Mouse (Mus musculus) large intestine, adult 2 months (tissue): Measurements from ENCODE around the gene Mpv17l2. TPM values are rescaled to one million over a fixed set of nuclear protein-coding genes. Genes with fewer than 3 reads are reported as not detected.

Experiments used
- DNase-seq: peaks from one replicate; pipeline ENCODE4 v3.0.0-alpha.2; 2012; ENCODE audit warnings: low read depth, low spot score
- WGBS: fragments of 180-500 bp; shearing (Covaris S2); methylation state at CpG from one replicate; pipeline ENCODE4 v1.1.7; 2018; 5-methylcytosine and 5-hydroxymethylcytosine counted together
- polyA plus RNA-seq: library from polyadenylated mRNA; depleted of rRNA; stranded (reverse); fragments of >200 nt; gene quantifications from 2 replicates; pipeline ENCODE4 v1.2.3, GENCODE M21; 2012; rRNA removed

Gene Mpv17l2
- 68.6 and 76.1 TPM in 2 replicates for polyA plus RNA-seq

DNA sequence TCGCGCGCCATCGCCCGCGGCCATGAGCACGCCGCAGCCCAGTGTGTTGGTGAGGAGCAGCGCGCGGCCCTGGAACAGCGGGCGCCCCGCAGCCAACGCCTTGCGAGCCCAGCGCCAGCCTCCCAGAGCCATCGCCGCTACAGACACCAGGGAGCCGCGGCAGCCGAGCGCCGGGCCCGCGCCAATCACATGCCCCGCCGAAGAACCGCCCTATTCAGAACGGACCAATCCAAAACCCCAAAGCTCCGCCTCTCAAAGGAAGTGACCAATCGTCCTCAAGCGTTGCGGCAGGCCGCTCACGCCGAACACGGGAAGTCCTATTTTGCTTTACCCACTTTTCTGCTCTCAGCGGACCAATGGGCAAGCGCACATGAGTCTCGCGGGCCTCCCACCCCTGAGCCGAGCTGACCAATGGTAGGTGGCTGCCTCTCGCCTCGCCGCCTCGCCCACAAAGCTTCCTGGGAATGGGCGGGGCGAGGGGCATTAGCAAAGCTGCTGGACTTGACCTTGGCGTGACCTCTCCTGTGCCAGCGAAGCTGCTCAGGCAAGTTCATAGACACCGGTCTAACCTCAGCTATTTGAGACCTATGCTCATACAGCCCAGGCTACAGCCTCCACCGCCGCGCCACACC is at the start of gene Mpv17l2:
Gene Mpv17l2, minus strand, starts transcription at position 172 of the 632 bp plus-strand sequence.
- WGBS, result 1% methylated on average over 55 of the region's 55 CpGs
- peak; percentile 98 for DNase-seq

DNA sequence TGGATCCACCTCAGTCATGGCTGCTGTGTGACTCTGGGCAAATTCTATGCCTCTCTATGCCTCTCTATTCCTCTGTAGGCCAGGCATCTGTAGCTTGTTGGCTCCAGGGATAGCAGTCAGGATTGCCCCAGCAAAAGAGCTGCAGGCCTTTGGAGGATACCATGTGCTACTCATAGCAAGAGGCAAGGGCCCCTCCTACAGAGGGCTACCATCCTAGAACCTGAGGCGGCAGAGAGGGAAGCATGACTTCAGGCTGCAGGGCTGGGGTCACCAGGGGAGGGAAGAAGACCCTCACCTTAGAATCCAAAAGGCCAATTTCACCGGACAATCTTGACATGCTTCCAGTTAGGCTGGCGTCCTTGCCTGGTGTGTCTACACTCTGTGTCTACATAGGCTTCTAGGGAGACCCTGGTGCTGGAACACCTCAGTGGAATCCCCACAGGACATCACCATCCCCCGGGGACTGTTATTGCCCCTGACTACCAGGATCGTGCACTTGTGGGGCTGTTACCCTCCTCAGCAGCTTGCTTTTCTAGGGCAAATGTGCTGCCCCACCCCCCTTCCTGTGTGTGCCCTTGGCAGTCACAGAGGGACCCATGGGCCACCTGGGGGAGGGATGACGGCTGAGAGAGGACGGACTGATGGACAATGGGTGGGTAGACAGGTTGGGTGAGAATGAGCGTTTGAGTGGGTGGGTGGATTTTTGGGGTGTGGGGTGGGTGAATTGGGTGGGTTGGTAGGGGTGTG is 48.4 kb upstream of the Mpv17l2 start:
- 78% methylated on average over 8 of the region's 8 CpGs for WGBS
- DNase-seq, result no peak

DNA sequence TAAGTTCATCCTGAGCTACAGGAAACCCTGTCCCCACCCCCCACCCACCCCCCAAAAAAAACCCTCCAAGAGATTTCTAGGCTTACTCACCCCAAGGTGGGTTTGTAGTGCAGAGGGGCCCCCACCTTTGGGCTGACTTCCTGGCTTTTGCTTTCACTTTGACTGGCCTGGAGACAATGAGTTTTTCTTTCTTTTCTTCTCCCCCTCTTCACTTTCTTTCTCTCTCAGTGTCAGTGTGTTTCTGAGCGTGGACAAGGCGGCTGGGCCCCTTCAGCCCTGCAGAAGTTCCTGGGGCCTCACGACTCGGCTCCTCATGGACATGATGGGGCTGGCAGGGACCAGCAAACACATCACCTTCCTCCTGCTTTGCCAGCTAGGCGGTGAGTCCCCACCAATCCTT is 47.5 kb upstream of the Mpv17l2 start, which contains the start of gene Il12rb1:
Gene Il12rb1, plus strand, starts transcription at position 211 of the 400 bp plus-strand sequence.
- WGBS, result 77% methylated on average over 5 of the region's 5 CpGs
- no peak for DNase-seq

DNA sequence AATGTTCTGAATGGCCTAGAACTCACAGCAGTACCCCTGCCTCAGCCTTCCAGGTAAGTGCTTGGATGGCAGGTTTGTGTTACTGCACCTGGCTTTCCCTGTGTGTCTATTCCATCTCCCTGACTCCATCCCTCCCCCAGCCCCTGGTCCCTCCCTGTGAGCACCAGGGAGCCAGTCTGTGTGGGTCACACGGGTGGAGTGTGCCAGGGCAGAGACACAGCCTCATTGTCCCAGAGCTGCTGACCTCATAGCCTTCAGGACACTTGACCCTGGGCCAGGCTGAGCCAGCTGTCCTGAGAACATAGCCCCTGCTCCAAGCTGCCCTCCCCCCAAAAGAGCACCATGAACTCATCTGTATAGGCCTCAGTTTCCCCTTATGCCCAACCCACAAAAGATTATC is 46.6 kb upstream of the Mpv17l2 start:
- 56% methylated on average over 1 of the region's 1 CpGs for WGBS
- DNase-seq, result no peak

DNA sequence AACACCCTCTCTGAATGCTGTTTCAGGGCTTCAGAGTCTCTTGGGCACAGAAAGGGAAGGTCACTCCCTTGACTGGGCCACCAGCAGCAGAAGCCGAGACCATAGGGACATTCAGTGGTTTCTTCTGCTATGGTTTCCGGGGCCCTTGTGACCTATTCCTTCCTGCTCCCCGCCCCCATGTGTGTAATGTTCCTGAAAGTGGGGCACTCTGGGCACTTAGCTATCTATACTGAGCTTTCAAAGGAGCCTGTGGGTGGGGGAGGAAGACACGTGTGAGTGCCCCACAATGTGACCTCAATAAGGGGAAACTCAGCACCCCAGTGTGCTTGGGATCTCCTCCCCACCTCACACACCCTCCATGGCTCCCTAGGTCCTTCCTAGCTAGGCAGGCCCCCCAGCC is 45.8 kb upstream of the Mpv17l2 start:
- no peak for DNase-seq
- 75% methylated on average over 4 of the region's 4 CpGs for WGBS

DNA sequence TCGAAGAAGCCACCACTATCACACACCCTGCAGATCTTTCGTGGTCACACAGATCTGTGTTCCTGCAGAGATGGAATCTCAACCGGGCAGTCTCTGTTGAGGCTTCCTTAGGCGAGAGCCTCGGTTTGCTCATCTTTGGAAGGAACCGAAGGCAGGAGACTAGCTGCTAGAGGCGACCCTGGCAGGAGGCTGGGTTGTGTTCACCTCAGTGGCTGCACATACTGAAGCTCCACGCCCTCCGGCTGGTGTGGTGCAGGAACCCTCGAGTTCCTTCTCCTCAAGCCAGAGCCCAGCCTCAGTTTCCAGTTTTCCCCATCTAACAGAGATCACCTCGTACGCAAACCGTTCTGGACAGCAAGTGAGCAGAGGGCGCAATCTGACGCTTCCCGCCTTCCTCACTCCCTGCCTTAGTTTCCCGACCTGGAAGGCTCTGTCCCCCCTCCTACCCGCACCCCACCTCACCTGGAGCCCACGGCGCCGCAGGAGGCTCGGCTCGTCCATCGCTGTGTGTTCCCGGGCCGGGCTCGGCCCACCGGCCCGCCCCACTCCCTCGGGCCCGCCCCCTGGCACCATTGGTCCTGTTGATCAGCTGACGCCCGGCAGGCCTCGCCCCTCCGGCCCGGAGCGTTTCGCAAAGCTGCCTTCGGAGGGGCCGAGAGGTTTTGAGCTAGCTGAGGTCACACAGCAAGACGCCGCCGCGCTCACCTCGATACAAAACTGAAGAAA is 43.9 kb upstream of the Mpv17l2 start, which contains the start of gene Mast3:
Gene Mast3, minus strand, starts transcription at position 574 of the 726 bp plus-strand sequence.
- WGBS, result 1% methylated on average over 45 of the region's 45 CpGs
- DNase-seq, result no peak

DNA sequence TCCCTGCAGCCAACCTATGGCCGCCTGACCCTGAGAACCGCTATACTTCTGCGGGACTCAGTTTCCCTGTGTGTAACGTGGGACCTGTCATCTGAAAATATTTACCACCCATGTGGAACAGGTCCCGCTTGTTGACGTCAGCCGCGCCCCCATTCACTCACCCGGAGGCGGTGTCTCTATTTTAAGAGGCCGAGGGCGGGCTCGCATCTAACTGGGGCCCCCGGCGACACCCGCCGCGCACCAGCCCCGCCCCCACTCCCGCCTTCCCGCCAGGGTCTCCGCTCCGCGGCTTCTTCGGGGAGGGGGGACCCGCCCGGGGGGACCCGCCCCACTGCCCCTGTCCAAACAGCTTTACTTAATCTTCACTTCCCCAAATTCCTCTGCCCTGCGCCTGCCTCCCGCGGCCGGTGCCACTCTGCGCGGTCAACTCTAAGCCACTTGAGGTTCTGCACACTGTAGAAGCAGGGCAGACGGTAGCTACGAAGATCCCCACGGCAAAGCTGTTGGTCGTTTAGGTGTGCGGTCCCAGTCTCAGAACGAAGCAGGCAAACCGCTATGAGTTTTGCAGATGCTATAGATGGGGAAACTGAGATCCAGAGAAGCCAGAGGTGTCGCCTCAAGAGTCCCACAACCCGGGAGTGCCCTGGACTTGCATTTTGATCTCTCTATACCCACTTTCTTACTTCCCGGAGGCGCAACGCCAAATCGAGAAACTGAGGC is 43.2 kb upstream of the Mpv17l2 start:
- DNase-seq, result no peak
- whole genome bisulfite sequencing, result 2% methylated on average over 47 of the region's 47 CpGs

DNA sequence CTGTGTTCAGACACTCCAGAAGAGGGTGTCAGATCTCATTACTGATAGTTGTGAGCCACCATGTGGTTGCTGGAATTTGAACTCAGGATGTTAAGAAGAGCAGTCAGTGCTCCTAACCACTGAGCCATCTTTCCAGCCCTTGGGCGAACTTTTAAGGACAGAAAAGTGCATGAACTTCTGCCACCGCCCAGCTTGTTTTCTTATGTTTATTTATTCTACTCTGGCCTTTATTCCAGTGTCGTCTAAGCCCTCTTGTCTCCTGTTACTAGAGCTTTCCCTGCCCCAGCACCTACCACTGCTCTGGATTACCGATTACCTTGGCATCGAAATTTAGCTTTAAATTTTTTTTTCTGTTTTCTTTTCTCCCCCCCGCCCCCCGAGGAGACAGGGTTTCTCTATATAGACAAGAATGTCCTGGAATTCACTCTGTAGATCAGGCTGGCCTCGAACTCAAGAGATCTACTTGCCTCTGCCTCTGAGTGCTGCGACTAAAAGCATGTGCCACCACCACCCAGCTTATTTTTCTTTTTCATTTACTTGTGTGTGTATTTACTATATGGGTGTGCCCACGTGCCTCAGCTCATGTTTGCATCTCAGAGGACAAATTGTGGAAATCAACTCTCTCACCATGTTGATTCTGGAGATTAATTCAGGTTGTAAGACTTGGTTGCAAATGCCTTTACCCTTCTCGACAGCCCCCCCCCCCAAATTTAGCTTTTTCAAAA is 42.2 kb upstream of the Mpv17l2 start:
- WGBS, result 42% methylated on average over 11 of the region's 11 CpGs
- no peak for DNase-seq

DNA sequence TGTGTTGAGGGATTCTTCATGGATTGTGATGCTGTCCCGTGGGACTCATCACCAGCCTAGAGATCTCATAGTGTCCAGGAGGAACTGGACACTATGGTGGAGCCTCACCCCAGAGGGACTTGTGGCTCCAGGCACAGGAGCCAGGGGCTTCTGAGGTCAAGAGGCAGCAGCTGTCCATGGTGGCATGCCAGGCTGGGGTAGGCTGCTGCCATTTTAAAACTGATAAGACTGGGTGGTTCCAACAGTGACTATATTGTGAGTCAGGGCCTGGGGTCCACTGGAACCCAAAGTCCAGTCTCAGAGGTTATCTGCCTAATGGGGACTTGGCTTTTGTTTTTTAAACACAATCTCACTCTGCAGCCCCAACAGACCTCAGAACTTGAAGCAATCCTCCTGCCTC is 41.1 kb upstream of the Mpv17l2 start:
- WGBS, result 74% methylated on average over 1 of the region's 1 CpGs
- no peak for DNase-seq

DNA sequence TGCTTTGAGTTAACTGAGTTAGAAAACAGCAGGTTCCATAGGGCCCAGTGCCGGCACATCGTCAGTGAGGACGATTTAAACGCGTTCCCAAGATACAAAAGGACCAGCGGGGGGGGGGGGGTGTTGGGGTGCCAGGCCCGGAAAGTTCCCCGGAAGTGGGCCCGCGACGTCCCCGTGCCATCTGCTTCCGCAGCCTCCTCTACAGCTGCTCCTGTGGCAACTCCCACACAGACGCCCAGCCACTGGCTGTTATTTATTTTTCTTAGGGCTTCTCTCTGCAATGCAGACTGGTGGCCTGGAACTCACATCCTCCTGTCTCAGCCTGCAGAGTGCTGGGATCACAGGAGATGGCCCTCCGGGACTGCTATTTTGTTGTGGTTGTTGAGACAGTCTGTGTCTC is 40.4 kb upstream of the Mpv17l2 start:
- no peak for DNase-seq
- 42% methylated on average over 15 of the region's 15 CpGs for WGBS

DNA sequence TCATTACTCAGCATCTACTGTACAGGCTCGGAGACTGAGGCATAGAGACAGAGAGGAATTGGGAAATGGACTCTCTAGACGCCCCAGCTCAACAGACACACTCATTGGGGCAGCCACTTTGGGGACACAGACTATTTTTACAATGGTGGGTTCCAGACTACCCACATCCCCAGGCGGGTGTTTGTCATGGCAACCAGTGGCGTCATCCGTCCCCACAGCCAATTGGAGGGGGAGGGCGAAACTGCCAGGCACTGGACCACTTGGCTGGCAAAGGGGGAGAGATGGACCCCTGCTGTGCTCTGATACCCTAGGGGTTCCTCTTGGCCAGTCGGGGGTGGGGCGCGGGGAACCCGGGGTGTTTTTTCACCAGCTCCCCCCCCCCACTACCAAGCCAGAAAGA is 39.9 kb upstream of the Mpv17l2 start:
- 69% methylated on average over 10 of the region's 10 CpGs for WGBS
- no peak for DNase-seq

DNA sequence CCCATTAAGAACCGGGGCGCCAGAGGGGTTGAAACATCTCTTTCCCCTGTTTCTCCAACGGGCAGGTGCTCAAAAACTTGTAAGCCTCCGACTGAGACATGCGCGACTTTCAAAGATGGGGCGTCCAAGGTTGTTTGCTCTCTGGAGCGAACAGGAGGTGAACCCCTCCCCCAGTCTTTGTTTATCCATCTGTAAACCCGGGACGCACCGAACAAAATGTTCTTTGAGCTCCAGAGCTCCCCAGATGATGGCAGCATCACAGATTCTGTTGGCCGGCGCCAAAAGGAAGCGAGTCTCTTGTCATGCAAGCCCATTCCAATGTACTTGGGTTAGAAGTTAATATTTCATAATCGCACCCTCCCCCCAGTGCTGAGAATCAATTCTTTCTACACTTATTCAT is 37.5 kb upstream of the Mpv17l2 start:
- 9% methylated on average over 15 of the region's 15 CpGs for WGBS
- DNase-seq, result no peak

DNA sequence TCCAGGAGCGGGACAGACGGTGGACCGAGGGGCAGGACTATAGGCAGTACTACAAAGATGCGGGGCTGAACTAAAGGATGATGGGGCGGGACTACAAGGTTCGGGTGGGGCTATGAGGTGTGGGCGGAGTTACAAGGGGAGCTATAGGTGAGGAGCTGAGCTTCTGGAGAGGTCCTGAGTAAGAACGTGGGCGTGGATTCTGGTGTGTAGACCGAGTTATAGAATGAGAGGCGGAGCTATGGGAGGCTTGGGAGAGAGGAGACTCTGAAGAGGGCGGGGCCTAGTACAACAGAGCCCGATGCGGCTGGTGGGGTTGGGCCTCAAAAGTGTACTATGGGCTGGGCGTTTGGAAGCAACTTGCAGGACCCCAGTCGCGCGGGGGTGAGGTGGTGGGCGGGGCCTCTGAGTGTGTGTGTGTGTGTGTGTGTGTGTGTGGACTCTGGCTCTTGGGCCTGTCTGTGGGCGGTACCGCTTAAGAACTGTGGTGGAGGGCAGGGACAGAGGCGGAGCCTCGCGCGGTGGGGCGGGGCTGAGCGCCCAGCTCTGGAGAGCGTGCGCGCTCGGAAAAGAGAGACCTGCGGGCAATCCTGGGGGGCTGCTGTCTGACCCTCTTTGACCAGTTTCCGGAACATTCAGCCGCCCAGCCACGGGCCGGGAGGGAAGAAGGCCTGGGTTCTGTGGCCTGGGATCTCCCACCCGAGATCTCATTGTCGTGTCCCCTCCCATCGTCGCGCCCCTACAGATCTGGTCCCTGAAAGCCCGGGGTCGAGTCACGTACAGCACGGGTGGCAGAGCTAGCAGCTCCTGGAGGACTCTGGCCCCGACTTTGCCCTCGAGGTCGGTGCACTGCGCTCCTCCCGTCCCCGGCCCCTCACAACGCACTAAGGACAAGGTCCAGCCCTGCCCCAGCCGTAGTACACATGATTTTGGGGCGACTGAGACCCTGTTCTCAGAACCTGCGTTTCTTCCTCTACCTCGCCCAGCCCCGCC is 36.6 kb upstream of the Mpv17l2 start:
- WGBS, result under 1% methylated on average over 56 of the region's 57 CpGs
- peak; percentile 92 for DNase-seq

DNA sequence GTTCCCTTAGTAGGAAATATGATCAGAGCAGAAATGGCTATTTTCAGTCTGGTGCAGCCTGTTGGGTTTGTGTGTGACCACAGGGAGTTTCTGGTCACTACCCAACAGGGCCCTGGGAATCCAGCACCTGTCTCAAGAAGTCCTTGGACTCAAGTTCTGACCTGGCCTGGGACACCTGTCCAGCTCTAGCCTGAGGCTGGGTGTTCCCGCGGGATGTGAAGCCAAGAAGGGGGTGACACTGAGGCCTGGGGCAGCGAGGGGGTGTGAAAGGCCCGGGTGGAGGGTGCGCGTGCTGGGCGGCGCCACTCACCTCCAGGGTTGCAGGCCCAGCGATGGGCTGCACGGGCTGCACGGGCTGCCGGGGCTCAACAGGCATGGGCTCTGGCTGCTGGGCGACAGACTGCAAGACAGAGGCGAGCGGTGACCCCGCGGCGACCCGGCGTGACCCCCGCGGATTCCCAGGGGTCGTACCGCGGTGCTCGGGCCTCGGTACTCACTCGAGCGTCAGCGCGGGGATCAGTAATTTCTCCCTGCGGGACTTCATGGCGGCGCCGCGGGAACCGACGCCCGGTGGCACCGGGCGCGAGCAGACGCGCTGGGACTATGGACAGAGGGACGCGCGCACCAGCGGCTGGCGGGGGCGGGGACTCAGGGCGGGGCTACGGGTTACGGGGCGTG is 35.8 kb upstream of the Mpv17l2 start:
- DNase-seq, result no peak
- WGBS, result 3% methylated on average over 54 of the region's 54 CpGs

DNA sequence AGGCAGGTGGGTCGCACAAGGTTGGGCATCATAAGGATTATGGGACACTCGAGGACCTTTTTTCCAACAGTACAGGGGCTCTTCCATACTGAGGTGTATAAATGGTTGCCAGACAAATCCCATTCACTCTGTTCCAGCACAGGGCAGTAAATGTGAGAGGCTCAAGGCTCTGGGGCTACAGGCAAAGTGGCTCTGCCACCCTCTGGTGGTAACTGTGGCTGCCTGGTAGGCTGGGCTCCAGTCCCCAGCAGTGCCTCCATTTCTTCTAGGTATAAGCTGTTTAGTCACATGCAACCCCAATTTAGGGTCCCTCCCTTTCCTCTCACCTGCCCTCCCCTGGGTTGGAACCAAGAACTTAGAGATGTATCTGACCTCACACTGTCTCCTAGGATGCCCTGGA is 34.6 kb upstream of the Mpv17l2 start:
- DNase-seq, result no peak
- WGBS, result 93% methylated on average over 2 of the region's 2 CpGs

DNA sequence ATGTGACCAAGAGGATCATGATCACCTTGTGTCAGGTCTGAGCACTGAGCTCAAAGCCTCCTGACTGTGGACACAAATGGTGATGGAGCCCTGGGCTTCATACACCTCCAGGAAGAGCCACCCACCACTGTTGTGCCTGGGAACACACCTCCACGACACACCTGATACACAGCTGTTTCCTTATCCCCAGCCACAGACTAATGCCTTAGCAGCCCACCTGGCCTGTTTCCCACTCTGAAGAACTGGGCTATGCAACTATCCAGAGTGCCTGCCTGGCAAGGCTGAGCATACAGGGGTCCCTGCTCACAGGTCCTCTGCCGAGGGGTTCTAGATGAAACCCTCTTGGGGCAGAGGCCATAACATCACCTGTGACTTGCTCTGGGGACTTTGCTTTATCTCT is 33.5 kb upstream of the Mpv17l2 start:
- no peak for DNase-seq
- 89% methylated on average over 2 of the region's 2 CpGs for whole genome bisulfite sequencing

DNA sequence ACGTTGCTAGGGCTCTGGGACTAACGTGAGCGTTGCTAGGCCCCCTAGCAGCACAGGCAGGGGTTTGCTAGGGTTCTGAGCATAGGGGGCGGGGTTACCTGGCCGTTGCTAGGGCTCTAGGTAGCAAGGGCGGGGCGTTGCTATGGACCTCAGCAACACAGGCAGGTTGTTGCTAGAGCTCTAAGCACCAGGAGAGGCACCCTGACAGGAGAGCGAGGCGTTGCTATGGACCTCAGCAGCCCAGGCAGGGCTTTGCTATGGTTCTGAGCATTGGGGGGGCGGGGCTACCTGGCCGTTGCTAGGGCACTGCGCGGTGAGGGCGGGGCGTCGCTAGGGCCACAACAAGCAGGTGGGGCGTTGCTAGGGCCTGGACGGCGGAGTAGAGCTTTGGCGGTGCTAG is 32.0 kb upstream of the Mpv17l2 start:
- DNase-seq, result peak; percentile 54
- 0% methylated on average over 20 of the region's 20 CpGs for WGBS
